Mouse (Mus musculus) adrenal gland, postnatal 25 days (tissue): ENCODE data around the gene Kif3c. TPM values are rescaled to one million over a fixed set of nuclear protein-coding genes. Genes with fewer than 3 reads are reported as not detected.
A peak's percentile ranks its signal among the peaks of the same experiment; 100 is the strongest.

ENCODE experiments used
- DNase-seq: peaks from one replicate; pipeline ENCODE4 v3.0.0; 2021; ENCODE audit warnings: mixed read lengths
- total RNA-seq: library from RNA; stranded (reverse); gene quantifications from 2 replicates; pipeline ENCODE4 v1.2.3, GENCODE M21; 2021

Kif3c gene
- total RNA-seq, 1 experiment from 2014 or later, result 31.2 TPM

DNA sequence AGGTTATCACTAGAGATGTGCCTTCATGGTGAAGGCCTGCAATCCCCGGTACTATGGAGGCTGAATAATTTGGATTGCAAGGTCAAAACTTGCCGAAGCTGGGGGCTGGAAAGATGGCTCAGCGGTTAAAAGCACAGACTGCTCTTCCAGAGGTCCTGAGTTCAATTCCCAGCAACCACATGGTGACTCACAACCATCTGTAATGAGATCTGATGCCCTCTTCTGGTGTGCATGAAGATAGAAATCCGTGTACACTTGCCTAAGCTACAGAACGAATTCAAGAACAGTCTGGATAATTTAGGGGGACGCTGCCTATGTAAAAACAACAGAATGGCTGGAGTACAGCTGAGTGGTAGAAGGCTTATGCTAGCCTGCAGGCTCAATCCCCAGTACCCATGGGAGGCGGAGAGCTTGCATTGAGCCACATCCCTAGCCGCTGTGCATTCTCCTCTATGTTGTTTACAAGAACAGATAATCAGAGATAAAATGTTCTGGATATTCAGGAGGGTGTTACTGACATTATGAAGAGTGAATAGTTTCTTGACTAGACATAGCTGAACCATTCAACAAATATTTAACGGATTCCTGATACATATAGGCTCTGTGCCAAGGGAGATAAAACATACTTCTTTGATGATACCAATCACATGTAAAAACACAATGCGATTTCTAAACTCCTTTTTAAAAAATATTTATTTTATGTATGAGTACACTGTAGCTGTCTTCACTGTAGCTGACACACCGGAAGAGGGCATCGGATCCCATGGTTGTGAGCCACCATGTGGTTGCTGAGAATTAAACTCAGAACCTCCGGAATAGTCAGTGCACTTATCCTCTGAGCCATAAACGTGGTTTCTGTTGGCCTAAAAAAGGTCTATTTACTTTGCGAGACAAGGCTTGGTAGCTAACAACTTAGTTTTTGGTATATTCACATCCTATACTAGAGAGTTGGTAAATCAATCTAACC is 60.7 kb downstream of the Kif3c start:
- no peak for DNase-seq

GRCm38 (mm10) chr12:3426530-3427034 is 61.6 kb downstream of the Kif3c start, which contains the start of gene Asxl2:
TSS of gene Asxl2 (plus strand) at chr12:3426857.
- DNase-seq, result peak; percentile 99

GRCm38 (mm10) chr12:3427067-3427889 is 62.3 kb downstream of the Kif3c start:
- DNase-seq, result peak; percentile 66

DNA sequence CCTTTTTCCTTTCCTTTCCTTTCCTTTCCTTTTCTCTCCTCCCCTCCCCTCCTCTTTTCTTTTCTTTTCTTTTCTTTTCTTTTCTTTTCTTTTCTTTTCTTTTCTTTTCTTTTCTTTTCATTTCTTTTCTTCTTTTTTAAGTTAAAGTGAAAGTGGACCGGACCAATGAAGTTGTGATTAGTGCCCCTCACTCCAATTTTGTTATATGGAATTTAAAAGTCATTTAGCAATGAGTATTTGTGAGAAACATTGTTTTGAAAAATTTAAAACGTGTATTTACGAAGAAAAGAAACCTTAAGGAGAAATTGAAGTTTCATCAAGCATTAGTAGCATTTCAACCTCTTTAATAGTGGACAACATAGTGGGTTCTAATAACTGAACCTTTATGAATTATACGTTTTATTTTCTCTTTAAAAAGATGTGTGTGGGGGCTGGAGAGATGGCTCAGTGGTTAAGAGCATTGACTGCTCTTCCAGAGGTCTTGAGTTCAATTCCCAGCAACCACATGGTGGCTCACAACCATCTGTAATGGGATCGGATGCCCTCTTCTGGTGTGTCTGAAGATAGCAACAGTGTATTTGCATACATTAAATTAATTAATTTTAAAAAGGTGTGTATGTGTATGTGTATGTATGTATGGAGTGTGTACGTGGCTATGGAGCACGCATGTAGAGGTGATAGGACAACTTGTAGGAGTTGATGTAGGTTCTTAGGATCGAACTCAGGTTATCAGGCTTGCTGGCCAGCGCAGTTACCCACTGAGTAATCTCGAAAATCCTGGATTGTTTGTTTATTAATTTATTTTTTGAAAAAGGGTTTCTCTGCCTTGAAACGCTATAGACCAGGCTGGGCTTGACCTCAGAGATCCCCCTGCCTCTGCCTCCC is 63.2 kb downstream of the Kif3c start:
- no peak for DNase-seq

DNA sequence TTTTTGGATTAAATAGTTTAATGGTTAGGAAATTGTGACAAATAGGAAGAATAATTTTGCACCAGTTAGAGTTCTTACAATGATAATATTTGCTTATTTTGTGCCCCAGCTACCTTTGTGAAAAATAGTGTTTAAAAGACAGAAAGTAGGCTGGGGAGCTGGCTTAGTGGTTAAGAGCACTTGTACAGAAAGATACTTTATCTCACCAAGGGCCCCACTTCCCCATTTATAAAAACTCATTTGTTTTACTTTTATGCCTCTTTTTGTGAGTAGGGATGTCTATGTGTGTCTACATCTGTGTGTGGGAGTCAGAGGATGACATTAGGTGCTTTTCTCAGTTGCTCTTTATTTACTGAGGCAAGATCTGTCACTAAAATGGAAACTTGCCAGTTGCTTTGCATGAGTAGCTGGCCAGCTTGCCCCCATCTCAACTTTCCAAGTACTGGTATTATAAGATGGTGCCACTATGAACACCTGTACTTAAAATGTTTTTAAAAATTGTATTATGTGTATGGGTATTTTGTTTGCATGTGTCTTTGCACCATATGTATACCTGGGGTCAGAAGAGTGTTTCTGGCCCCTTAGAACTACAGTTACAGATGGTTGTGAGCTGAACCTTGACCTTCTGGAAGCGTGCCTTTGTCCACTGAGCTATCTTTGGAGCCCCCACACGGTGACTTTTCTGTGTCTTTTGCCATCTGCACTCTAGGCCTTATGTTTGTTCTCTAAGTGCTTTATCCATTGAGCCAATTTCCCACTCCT is 64.9 kb downstream of the Kif3c start:
- no peak for DNase-seq

DNA sequence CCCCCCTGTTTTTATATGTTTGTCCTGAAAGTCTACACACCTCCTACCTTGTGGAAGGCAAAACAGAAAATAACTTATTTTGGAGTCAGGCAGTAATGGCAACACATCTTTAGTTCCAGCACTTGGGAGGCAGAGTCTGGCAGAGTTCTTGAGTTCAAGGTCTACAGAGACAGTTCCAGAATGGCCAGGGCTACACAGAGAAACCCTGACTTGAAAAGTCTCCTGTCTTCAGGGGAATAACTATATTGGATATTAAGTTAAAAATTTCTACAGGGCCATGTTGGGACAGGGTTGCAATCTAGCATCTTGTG is 65.5 kb downstream of the Kif3c start:
- DNase-seq, result no peak

DNA sequence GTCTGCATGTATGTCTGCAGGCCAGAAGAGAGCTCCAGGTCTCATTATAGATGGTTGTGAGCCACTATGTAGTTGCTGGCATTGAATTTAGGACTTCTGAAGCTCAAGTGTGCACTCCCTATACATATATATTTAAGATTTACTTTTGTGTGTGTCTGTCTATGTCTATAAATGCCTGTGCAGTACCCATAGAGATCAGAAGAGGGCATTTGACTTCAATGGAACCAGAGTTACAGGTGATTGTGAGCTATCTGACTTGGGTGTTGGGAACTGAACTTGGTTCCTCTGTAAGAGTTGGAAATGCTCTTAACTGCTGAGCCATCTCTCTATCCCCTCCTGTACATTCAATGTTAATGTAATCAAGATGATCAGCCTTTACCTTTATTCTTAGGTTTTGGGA is 66.1 kb downstream of the Kif3c start:
- DNase-seq, result no peak

GRCm38 (mm10) chr12:3433736-3434135 is 68.8 kb downstream of the Kif3c start:
- DNase-seq, result no peak

DNA sequence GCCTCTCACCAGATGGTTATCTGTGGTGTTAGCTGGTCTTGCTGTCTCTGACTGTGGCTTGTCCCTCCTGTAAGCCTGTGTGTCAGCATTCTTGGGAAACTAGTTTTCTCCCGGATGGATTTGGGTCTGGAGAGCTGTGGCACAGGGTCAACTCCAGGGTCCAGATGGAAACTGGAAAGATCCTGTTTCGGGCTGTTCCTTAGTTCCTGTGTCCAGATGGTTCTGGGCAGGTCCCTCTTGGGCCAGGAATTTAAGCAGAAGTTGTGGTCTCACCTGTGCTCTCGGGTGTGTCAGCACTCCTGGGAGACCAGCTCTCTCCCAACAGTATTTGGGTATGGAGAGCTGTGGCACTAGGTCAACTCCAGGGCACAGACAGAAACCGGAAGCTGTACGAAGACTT is 71.5 kb downstream of the Kif3c start:
- no peak for DNase-seq

GRCm38 (mm10) chr12:3437815-3438214 is 72.9 kb downstream of the Kif3c start:
- no peak for DNase-seq

DNA sequence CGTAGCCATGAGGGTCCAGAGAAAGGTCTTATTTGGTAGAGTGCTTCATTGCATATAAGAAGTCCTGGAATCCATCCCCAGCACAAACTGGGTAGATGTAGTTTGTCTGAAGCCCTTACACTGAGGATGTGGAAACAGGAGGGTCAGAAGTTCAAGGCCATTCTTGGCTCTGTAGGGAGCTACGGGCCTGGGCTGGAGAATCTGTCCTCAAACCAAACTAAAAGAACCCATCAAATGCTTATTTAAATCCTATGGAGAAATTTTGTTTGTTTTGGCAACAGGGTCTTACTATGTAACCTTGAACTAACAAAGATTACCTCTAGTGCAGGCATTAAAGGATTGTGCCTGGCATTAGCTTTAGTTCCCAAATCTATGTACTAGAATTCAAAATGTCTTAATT is 76.0 kb downstream of the Kif3c start:
- no peak for DNase-seq

DNA sequence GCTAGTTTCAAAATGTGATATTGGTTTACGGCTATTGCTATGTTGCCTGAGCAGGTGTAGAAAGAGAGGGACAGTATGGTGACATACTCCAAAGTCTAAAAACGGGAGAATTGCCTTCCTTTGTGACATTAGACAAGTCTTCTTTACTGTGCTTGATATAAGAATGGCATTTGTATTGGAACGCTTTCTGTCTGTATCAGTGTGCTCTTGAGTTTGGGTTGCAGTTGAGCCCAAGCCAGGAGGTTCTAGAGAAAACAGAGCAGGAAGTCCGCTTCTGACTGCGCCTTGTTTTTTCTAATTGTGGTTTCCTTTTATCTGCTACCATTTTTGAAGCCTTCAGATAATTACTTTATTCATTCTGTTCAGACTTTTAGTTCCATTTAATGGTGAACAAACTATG is 76.4 kb downstream of the Kif3c start:
- DNase-seq, result no peak

DNA sequence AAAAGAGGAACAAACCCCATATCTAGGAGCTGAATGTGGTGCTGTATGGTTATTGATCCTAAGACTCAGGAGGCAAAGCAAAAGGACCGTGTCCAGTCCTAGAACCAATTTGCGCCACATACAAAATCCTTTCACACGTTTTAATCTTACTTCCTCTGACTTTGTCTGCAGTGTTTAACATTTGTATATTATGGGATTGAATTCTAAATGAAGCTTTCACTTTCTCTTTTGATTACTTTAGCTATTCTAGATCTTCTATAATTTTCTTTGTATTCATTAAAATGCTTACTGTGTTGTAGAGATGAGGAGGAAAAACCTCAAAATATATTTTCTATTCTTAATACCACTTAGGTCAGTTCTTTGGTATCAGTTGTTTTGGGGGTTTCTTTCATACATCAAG is 88.6 kb downstream of the Kif3c start:
- DNase-seq, result no peak

Other genes with a start within 250 kb of the Kif3c start
- gene Rab10, start 55.2 kb upstream of the Kif3c start, total RNA-seq, result 200 and 227 TPM in 2 replicates
- 41.6 and 46.5 TPM in 2 replicates for gene Asxl2, start 61.7 kb downstream of the Kif3c start, total RNA-seq
- 41.0 and 44.0 TPM in 2 replicates for gene Dtnb, start 207.2 kb downstream of the Kif3c start, total RNA-seq